Mouse (Mus musculus) hindbrain, postnatal 0 days (tissue): Measurements from ENCODE around the gene Rasa3. TPM values are rescaled to one million over a fixed set of nuclear protein-coding genes. Genes with fewer than 3 reads are reported as not detected.

Source experiments
- ATAC-seq: fragments of 200-750 bp; cut with Nextera tagmentation; 2 replicates; pipeline ENCODE4 v1.8.0; 2017; ENCODE audit warnings: mild to moderate bottlenecking, moderate TSS enrichment, moderate library complexity
- DNase-seq: peaks from one replicate; pipeline ENCODE4 v3.0.0-alpha.2; 2015; ENCODE audit warnings: low spot score
- H3K27ac ChIP-seq: fragments of 300-500 bp; sonication (generic); 2 replicates; pipeline ENCODE4 v1.5.1; 2014; ENCODE audit warnings: mild to moderate bottlenecking
- H3K27me3 ChIP-seq: fragments of 300-500 bp; sonication (generic); 2 replicates; pipeline ENCODE4 v1.6.1; 2014; ENCODE audit warnings: low read length, mixed read lengths; ENCODE audit not compliant: insufficient read depth
- H3K36me3 ChIP-seq: fragments of 300-500 bp; sonication (generic); 2 replicates; pipeline ENCODE4 v1.6.1; 2014; ENCODE audit warnings: low read length, mixed read lengths; ENCODE audit not compliant: insufficient read depth
- H3K4me1 ChIP-seq: fragments of 300-500 bp; sonication (generic); 2 replicates; pipeline ENCODE4 v1.6.1; 2014; ENCODE audit warnings: antibody characterized with exemption, low read length, mixed read lengths; ENCODE audit not compliant: insufficient read depth
- H3K4me2 ChIP-seq: fragments of 300-500 bp; sonication (generic); 2 replicates; pipeline ENCODE4 v1.6.1; 2014; ENCODE audit warnings: low read depth, mild to moderate bottlenecking, low read length, moderate library complexity, mixed read lengths
- H3K4me3 ChIP-seq: fragments of 300-500 bp; sonication (generic); 2 replicates; pipeline ENCODE4 v1.5.1; 2014; ENCODE audit warnings: low read length
- H3K9ac ChIP-seq: fragments of 300-500 bp; sonication (generic); replicated peaks from 2 replicates; pipeline ENCODE4 v1.6.1; 2014; ENCODE audit warnings: mild to moderate bottlenecking, low read length, moderate library complexity, mixed read lengths
- H3K9me3 ChIP-seq: fragments of 300-500 bp; sonication (generic); 2 replicates; pipeline ENCODE4 v1.6.1; 2016; ENCODE audit warnings: low read length, mixed read lengths
- CTCF ChIP-seq: IDR thresholded peaks from 2 replicates; pipeline ENCODE4 v1.5.1; 2016; ENCODE audit warnings: antibody characterized with exemption, control low read depth, low read depth
- WGBS: fragments of 180-500 bp; shearing (Covaris S2); extraction: QIAGEN DNeasy Blood & Tissue Kit; methylation state at CpG from one replicate; pipeline ENCODE4 v1.1.7; 2014; 5-methylcytosine and 5-hydroxymethylcytosine counted together
- polyA plus RNA-seq: library from polyadenylated mRNA; unstranded; fragments of >200 nt; fragmentation: Nextera tagmentation; extraction: Ambion mirVana; gene quantifications from 2 replicates; pipeline ENCODE4 v1.2.1, GENCODE M21; 2015
- total RNA-seq: library from RNA; depleted of rRNA; stranded (reverse); fragments of >200 nt; gene quantifications from 2 replicates; pipeline ENCODE4 v1.2.3, GENCODE M21; 2014

Rasa3 gene
- total and polyA plus RNA-seq, 2 experiments from 2014 or later = 29.4 to 85.2 TPM

DNA sequence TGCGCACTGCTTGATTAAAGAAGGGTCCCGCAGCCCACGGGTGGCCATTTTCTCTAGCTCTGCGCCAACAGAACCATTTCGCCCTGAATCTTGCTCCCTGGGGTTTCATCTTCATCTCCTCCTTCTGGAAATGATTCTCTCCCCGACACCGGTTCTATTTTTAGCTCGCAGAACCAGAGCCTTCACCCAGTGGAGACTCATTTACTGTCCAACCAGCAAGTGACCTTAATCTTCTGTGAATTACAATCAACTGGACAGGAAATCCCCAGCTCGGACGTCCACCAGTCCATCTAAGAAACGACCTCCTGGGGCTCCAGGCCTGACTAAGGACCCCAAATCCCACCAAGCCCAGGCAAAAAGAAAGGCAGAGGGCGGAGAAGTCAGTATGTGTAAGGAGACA, 19.9 kb downstream of the Rasa3 start:
- no peak for ATAC-seq
- TF ChIP-seq CTCF = no peak
- DNase-seq = no peak
- 69% methylated on average over 12 of the region's 12 CpGs for WGBS
- H3K27ac ChIP-seq = peak overlapping the region; percentile 27; the same call in 1 of the 2 replicates
- peaks cover 4% of the 10 kb centered on the region; the same call in 1 of the 2 replicates for H3K4me1 ChIP-seq
- no peaks in the 10 kb centered on the region for H3K36me3 ChIP-seq
- no peak overlapping the region for H3K9ac ChIP-seq
- no peak overlapping the region for H3K4me3 ChIP-seq
- no peak overlapping the region for H3K4me2 ChIP-seq
- no peaks in the 10 kb centered on the region for H3K27me3 ChIP-seq
- H3K9me3 ChIP-seq = no peaks in the 10 kb centered on the region

GRCm38 (mm10) chr8:13655033-13655351, 22.4 kb downstream of the Rasa3 start:
- no peak for TF ChIP-seq CTCF
- Histone ChIP-seq H3K27ac (no peak overlapping the region), H3K9me3 (no peaks in the 10 kb centered on the region), H3K4me1 (peaks cover 6% of the 10 kb centered on the region; the same call in 1 of the 2 replicates), H3K9ac (no peak overlapping the region), H3K27me3 (no peaks in the 10 kb centered on the region), H3K4me2 (no peak overlapping the region), H3K4me3 (no peak overlapping the region), H3K36me3 (no peaks in the 10 kb centered on the region)
- DNase-seq = no peak
- no peak for ATAC-seq
- 80% methylated on average over 5 of the region's 5 CpGs for WGBS

- H3K27me3 ChIP-seq = no peaks in the 10 kb centered on the region
- no peak for TF ChIP-seq CTCF
- H3K9me3 ChIP-seq = no peaks in the 10 kb centered on the region
- no peak overlapping the region for H3K9ac ChIP-seq
- no peak overlapping the region for H3K27ac ChIP-seq
- H3K4me2 ChIP-seq = no peak overlapping the region
- WGBS = 81% methylated on average over 11 of the region's 11 CpGs
- H3K36me3 ChIP-seq = no peaks in the 10 kb centered on the region
- peaks cover 11% of the 10 kb centered on the region; the same call in 1 of the 2 replicates for H3K4me1 ChIP-seq
- H3K4me3 ChIP-seq = no peak overlapping the region
- no peak for ATAC-seq
- no peak for DNase-seq
Measured at GRCm38 (mm10) chr8:13654350-13655032, 22.9 kb downstream of the Rasa3 start.

- Histone ChIP-seq H3K4me1 (peaks cover 24% of the 10 kb centered on the region), H3K4me3 (no peak overlapping the region), H3K4me2 (no peak overlapping the region), H3K9me3 (no peaks in the 10 kb centered on the region), H3K9ac (no peak overlapping the region), H3K27ac (no peak overlapping the region), H3K36me3 (no peaks in the 10 kb centered on the region), H3K27me3 (no peaks in the 10 kb centered on the region)
- TF ChIP-seq CTCF = no peak
- WGBS = 86% methylated on average over 11 of the region's 11 CpGs
- ATAC-seq (no peak), DNase-seq (no peak)
Measured at GRCm38 (mm10) chr8:13650541-13651191, 26.7 kb downstream of the Rasa3 start.

GRCm38 (mm10) chr8:13649154-13649515, 28.3 kb downstream of the Rasa3 start:
- Histone ChIP-seq H3K9ac (no peak overlapping the region), H3K36me3 (no peaks in the 10 kb centered on the region), H3K4me1 (peaks cover 39% of the 10 kb centered on the region), H3K4me2 (no peak overlapping the region), H3K27ac (peak overlapping the region; percentile 82), H3K4me3 (no peak overlapping the region), H3K9me3 (no peaks in the 10 kb centered on the region), H3K27me3 (no peaks in the 10 kb centered on the region)
- DNase-seq (no peak), ATAC-seq (no peak)
- WGBS = 7% methylated on average over 3 of the region's 3 CpGs
- no peak for TF ChIP-seq CTCF

- Histone ChIP-seq H3K27ac (peak overlapping the region; percentile 82), H3K4me3 (no peak overlapping the region), H3K9me3 (no peaks in the 10 kb centered on the region), H3K27me3 (no peaks in the 10 kb centered on the region), H3K4me2 (peak overlapping the region; percentile 1; the same call in 1 of the 2 replicates), H3K36me3 (no peaks in the 10 kb centered on the region), H3K4me1 (peaks cover 45% of the 10 kb centered on the region), H3K9ac (no peak overlapping the region)
- DNase-seq (peak; percentile 72), ATAC-seq (peak; percentile 85)
- 7% methylated on average over 7 of the region's 7 CpGs for WGBS
- no peak for TF ChIP-seq CTCF
Measured at GRCm38 (mm10) chr8:13648377-13649153, 28.8 kb downstream of the Rasa3 start.
